Mouse (Mus musculus) thymus, postnatal 14 days (tissue): Measurements from ENCODE around the gene Fam129b.

Experiments used
- DNase-seq: peaks from one replicate; pipeline ENCODE4 v3.0.0; 2021

Fam129b gene

GRCm38 (mm10) chr2:32863317-32863716 is 12.6 kb upstream of the Fam129b start:
- DNase-seq, result no peak

- DNase-seq, result no peak
Measured at GRCm38 (mm10) chr2:32864755-32865154, 11.2 kb upstream of the Fam129b start.

GRCm38 (mm10) chr2:32867354-32867753 is 8.6 kb upstream of the Fam129b start:
- no peak for DNase-seq

- DNase-seq, result no peak
Measured at GRCm38 (mm10) chr2:32869721-32870274, 6.1 kb upstream of the Fam129b start.

GRCm38 (mm10) chr2:32870275-32871100 is 5.4 kb upstream of the Fam129b start:
- DNase-seq, result no peak

GRCm38 (mm10) chr2:32874070-32874469 is 1.8 kb upstream of the Fam129b start:
- DNase-seq, result no peak

- no peak for DNase-seq
Measured at GRCm38 (mm10) chr2:32874951-32875674, 801 bp upstream of the Fam129b start.

GRCm38 (mm10) chr2:32876490-32877302 is 782 bp downstream of the Fam129b start:
- no peak for DNase-seq

- DNase-seq, result no peak
Measured at GRCm38 (mm10) chr2:32877303-32877702, 1.4 kb downstream of the Fam129b start.

- no peak for DNase-seq
Measured at GRCm38 (mm10) chr2:32877761-32878393, 2.0 kb downstream of the Fam129b start.

GRCm38 (mm10) chr2:32878396-32878795 is 2.5 kb downstream of the Fam129b start:
- DNase-seq, result no peak

- DNase-seq, result no peak
Measured at GRCm38 (mm10) chr2:32879593-32879992, 3.7 kb downstream of the Fam129b start.

- DNase-seq, result no peak
Measured at GRCm38 (mm10) chr2:32881054-32881453, 5.1 kb downstream of the Fam129b start.

- no peak for DNase-seq
Measured at GRCm38 (mm10) chr2:32881723-32882122, 5.8 kb downstream of the Fam129b start.

GRCm38 (mm10) chr2:32882283-32883043 is 6.5 kb downstream of the Fam129b start:
- DNase-seq, result peak; percentile 13

GRCm38 (mm10) chr2:32884745-32885144 is 8.8 kb downstream of the Fam129b start:
- DNase-seq, result no peak

- DNase-seq, result no peak
Measured at GRCm38 (mm10) chr2:32888029-32888428, 12.1 kb downstream of the Fam129b start.

- DNase-seq, result no peak
Measured at GRCm38 (mm10) chr2:32888551-32888950, 12.6 kb downstream of the Fam129b start.

- peak; percentile 31 for DNase-seq
Measured at GRCm38 (mm10) chr2:32890280-32890679, 14.4 kb downstream of the Fam129b start.

- no peak for DNase-seq
Measured at GRCm38 (mm10) chr2:32891278-32891677, 15.4 kb downstream of the Fam129b start.

- no peak for DNase-seq
Measured at GRCm38 (mm10) chr2:32892490-32892889, 16.6 kb downstream of the Fam129b start.

- DNase-seq, result no peak
Measured at GRCm38 (mm10) chr2:32894097-32894496, 18.2 kb downstream of the Fam129b start.
